Mouse (Mus musculus): ENCODE measurements at regions not wholly inside any gene's neighbourhood (a gene's known extent, or its start where the extent isn't known, plus 50 kb on each side); places are given as distances from the start of the nearest gene placed in this dataset.

GRCm38 (mm10) chr2:45252321-45252720, 135.1 kb upstream of the Zeb2 start:
- Histone ChIP-seq H3K4me1 (replicated peaks) (no peaks in the 10 kb centered on the region), H3K27ac (replicated peaks) (no peak overlapping the region), H3K36me3 (no peaks in the 10 kb centered on the region), H3K27me3 (no peaks in the 10 kb centered on the region), H3K9me3 (no peaks in the 10 kb centered on the region), H3K9ac (no peak overlapping the region), H3K4me2 (no peak overlapping the region), H3K4me3 (no peak overlapping the region)
- 74% methylated on average over 4 of the region's 4 CpGs for WGBS
- no peak for ATAC-seq (ENCODE audit: low FRiP score, low read depth)

GRCm38 (mm10) chr2:45249658-45250057, 132.5 kb upstream of the Zeb2 start:
- Histone ChIP-seq H3K4me2 (no peak overlapping the region), H3K4me1 (replicated peaks) (no peaks in the 10 kb centered on the region)

GRCm38 (mm10) chr2:45246061-45246945, 129.1 kb upstream of the Zeb2 start:
- Histone ChIP-seq H3K27me3 (no peaks in the 10 kb centered on the region), H3K36me3 (no peaks in the 10 kb centered on the region), H3K4me3 (no peak overlapping the region), H3K4me2 (no peak overlapping the region), H3K9ac (no peak overlapping the region), H3K4me1 (replicated peaks) (no peaks in the 10 kb centered on the region), H3K27ac (replicated peaks) (no peak overlapping the region), H3K9me3 (no peaks in the 10 kb centered on the region)
- ATAC-seq (ENCODE audit: low FRiP score, low read depth) = no peak
- 87% methylated on average over 10 of the region's 10 CpGs for WGBS

More at GRCm38 (mm10) chr2:45249658-45250057, 132.5 kb upstream of the Zeb2 start:
- ATAC-seq (ENCODE audit: low FRiP score, low read depth) = no peak
- no peaks in the 10 kb centered on the region for H3K9me3 ChIP-seq
- no peak overlapping the region for H3K27ac ChIP-seq (replicated peaks)
- H3K27me3 ChIP-seq = no peaks in the 10 kb centered on the region
- no peak overlapping the region for H3K4me3 ChIP-seq
- 94% methylated on average over 1 of the region's 1 CpGs for WGBS
- no peaks in the 10 kb centered on the region for H3K36me3 ChIP-seq
- H3K9ac ChIP-seq = no peak overlapping the region

- no peak overlapping the region for H3K9ac ChIP-seq
Measured at GRCm38 (mm10) chr2:45245506-45245905, 128.3 kb upstream of the Zeb2 start.

GRCm38 (mm10) chr2:45244491-45244890, 127.3 kb upstream of the Zeb2 start:
- H3K36me3 ChIP-seq = no peaks in the 10 kb centered on the region
- no peak overlapping the region for H3K9ac ChIP-seq
- no peaks in the 10 kb centered on the region for H3K9me3 ChIP-seq
- no peak for ATAC-seq (ENCODE audit: low FRiP score, low read depth)
- H3K4me1 ChIP-seq (replicated peaks) = no peaks in the 10 kb centered on the region
- 91% methylated on average over 14 of the region's 14 CpGs for WGBS
- no peak overlapping the region for H3K4me3 ChIP-seq
- H3K27me3 ChIP-seq = no peaks in the 10 kb centered on the region
- H3K27ac ChIP-seq (replicated peaks) = no peak overlapping the region
- H3K4me2 ChIP-seq = no peak overlapping the region

More at GRCm38 (mm10) chr2:45245506-45245905, 128.3 kb upstream of the Zeb2 start:
- ATAC-seq (ENCODE audit: low FRiP score, low read depth) = no peak
- Histone ChIP-seq H3K4me1 (replicated peaks) (no peaks in the 10 kb centered on the region), H3K27ac (replicated peaks) (no peak overlapping the region), H3K4me3 (no peak overlapping the region), H3K4me2 (no peak overlapping the region), H3K27me3 (no peaks in the 10 kb centered on the region), H3K9me3 (no peaks in the 10 kb centered on the region), H3K36me3 (no peaks in the 10 kb centered on the region)
- WGBS = 92% methylated on average over 1 of the region's 1 CpGs

- ATAC-seq (ENCODE audit: low FRiP score, low read depth) = no peak
- 85% methylated on average over 16 of the region's 16 CpGs for WGBS
- no peaks in the 10 kb centered on the region for H3K9me3 ChIP-seq
- H3K4me1 ChIP-seq (replicated peaks) = no peaks in the 10 kb centered on the region
- H3K4me3 ChIP-seq = no peak overlapping the region
- H3K27ac ChIP-seq (replicated peaks) = no peak overlapping the region
- H3K4me2 ChIP-seq = no peak overlapping the region
- no peaks in the 10 kb centered on the region for H3K36me3 ChIP-seq
- H3K9ac ChIP-seq = no peak overlapping the region
- no peaks in the 10 kb centered on the region for H3K27me3 ChIP-seq
Measured at GRCm38 (mm10) chr2:45239501-45240292, 122.5 kb upstream of the Zeb2 start.

- Histone ChIP-seq H3K27ac (replicated peaks) (no peak overlapping the region), H3K4me3 (no peak overlapping the region), H3K9me3 (no peaks in the 10 kb centered on the region), H3K4me1 (replicated peaks) (no peaks in the 10 kb centered on the region), H3K4me2 (no peak overlapping the region), H3K36me3 (no peaks in the 10 kb centered on the region), H3K27me3 (no peaks in the 10 kb centered on the region), H3K9ac (no peak overlapping the region)
- WGBS = 90% methylated on average over 6 of the region's 6 CpGs
- no peak for ATAC-seq (ENCODE audit: low FRiP score, low read depth)
Measured at GRCm38 (mm10) chr2:45239001-45239400, 121.8 kb upstream of the Zeb2 start.

GRCm38 (mm10) chr2:45236168-45236700, 119.0 kb upstream of the Zeb2 start:
- Histone ChIP-seq H3K4me1 (replicated peaks) (no peaks in the 10 kb centered on the region), H3K4me2 (no peak overlapping the region), H3K27me3 (no peaks in the 10 kb centered on the region), H3K9me3 (no peaks in the 10 kb centered on the region), H3K27ac (replicated peaks) (no peak overlapping the region), H3K4me3 (no peak overlapping the region), H3K36me3 (no peaks in the 10 kb centered on the region), H3K9ac (no peak overlapping the region)
- ATAC-seq (ENCODE audit: low FRiP score, low read depth) = no peak
- WGBS = 96% methylated on average over 13 of the region's 13 CpGs

- Histone ChIP-seq H3K4me1 (replicated peaks) (no peaks in the 10 kb centered on the region), H3K4me2 (no peak overlapping the region), H3K36me3 (no peaks in the 10 kb centered on the region), H3K27me3 (no peaks in the 10 kb centered on the region), H3K4me3 (no peak overlapping the region), H3K9me3 (no peaks in the 10 kb centered on the region), H3K27ac (replicated peaks) (no peak overlapping the region), H3K9ac (no peak overlapping the region)
- ATAC-seq (ENCODE audit: low FRiP score, low read depth) = no peak
- 96% methylated on average over 1 of the region's 1 CpGs for WGBS
Measured at GRCm38 (mm10) chr2:45234148-45234547, 117.0 kb upstream of the Zeb2 start.

- 67% methylated on average over 11 of the region's 11 CpGs for WGBS
- no peak overlapping the region for H3K4me3 ChIP-seq
Measured at GRCm38 (mm10) chr2:45230351-45231209, 113.4 kb upstream of the Zeb2 start.

GRCm38 (mm10) chr2:45229501-45229900, 112.3 kb upstream of the Zeb2 start:
- no peaks in the 10 kb centered on the region for H3K9me3 ChIP-seq
- no peaks in the 10 kb centered on the region for H3K27me3 ChIP-seq
- no peak overlapping the region for H3K9ac ChIP-seq
- WGBS = 75% methylated on average over 6 of the region's 6 CpGs
- ATAC-seq (ENCODE audit: low FRiP score, low read depth) = no peak
- no peak overlapping the region for H3K4me3 ChIP-seq
- H3K4me1 ChIP-seq (replicated peaks) = peaks cover 10% of the 10 kb centered on the region; the same call in 1 of the 2 replicates
- H3K36me3 ChIP-seq = no peaks in the 10 kb centered on the region
- no peak overlapping the region for H3K4me2 ChIP-seq
- H3K27ac ChIP-seq (replicated peaks) = no peak overlapping the region

More at GRCm38 (mm10) chr2:45230351-45231209, 113.4 kb upstream of the Zeb2 start:
- no peaks in the 10 kb centered on the region for H3K36me3 ChIP-seq
- H3K9me3 ChIP-seq = no peaks in the 10 kb centered on the region
- H3K27me3 ChIP-seq = no peaks in the 10 kb centered on the region
- H3K9ac ChIP-seq = no peak overlapping the region
- ATAC-seq (ENCODE audit: low FRiP score, low read depth) = no peak
- no peak overlapping the region for H3K4me2 ChIP-seq
- H3K4me1 ChIP-seq (replicated peaks) = peaks cover 10% of the 10 kb centered on the region; the same call in 1 of the 2 replicates
- H3K27ac ChIP-seq (replicated peaks) = no peak overlapping the region

Measured in hindbrain, embryonic 15.5 days (tissue).